In the genomic region with DNA sequence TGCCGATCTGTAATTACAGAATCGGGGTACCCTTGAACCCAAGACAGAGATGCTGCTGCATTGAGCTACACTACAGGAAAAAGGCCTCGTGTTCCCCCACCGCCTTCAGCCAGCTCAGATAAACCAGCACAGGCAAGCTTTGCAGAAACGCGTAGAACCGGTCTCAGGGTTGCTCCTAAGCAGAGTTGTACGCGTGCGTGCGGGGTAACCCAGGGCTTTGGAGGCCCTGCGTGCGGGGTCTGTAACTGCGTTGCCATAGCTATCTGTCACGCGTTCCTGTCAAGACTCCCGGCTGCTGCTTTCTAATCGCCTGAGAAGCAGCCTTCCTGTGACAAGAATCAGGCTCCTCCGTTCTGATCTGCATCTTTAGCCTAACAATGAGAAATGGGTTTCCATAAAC, we compare ENCODE assay signal across 8 mouse cellular contexts.
DNase-seq lines count a peak whose midpoint lies in the region; ATAC-seq and TF ChIP-seq lines count a peak whose summit lies in the region.

No protein-coding gene starts in this region.

- peaks cover 43% of the 10 kb centered on the region for H3K27me3 ChIP-seq in erythroblast, embryonic 14.5 days (ENCODE audit: control insufficient read depth)
- no peaks in the 10 kb centered on the region for H3K27me3 ChIP-seq in kidney, postnatal 0 days (ENCODE audit: insufficient read depth, low read length)
- no peaks in the 10 kb centered on the region; the same call in 1 of the 2 replicates for H3K27me3 ChIP-seq in midbrain, embryonic 15.5 days (replicated peaks)

- no peak for ATAC-seq in erythroblast, adult 5-6 weeks (replicated peaks; ENCODE audit: low FRiP score, poor library complexity, severe bottlenecking)
- ATAC-seq in kidney, postnatal 0 days (replicated peaks; ENCODE audit: low FRiP score, low read depth) = no peak
- ATAC-seq in midbrain, embryonic 15.5 days (replicated peaks) = peak; percentile 82

- peak; percentile 62 for DNase-seq in urinary bladder, postnatal 14 days (ENCODE audit: low spot score)
- no peak for DNase-seq in urinary bladder, adult 2 months (ENCODE audit: low spot score)
- DNase-seq in kidney, postnatal 0 days (ENCODE audit: low spot score) = no peak
- DNase-seq in thymus, postnatal 4 days = peak; percentile 55
- no peak for DNase-seq in gastrocnemius, adult 8-10 months (ENCODE audit: low spot score in 2 of 2)

- no peak for TF ChIP-seq CTCF in kidney, postnatal 0 days (IDR thresholded peaks at IDR 0.05; ENCODE audit: low read depth)

- H3K4me1 ChIP-seq in erythroblast, embryonic 14.5 days (ENCODE audit: control insufficient read depth) = peaks cover 9% of the 10 kb centered on the region
- H3K4me1 ChIP-seq in kidney, postnatal 0 days (replicated peaks; ENCODE audit: insufficient read depth, low read length) = peaks cover 8% of the 10 kb centered on the region; the same call in 1 of the 2 replicates
- peaks cover 21% of the 10 kb centered on the region for H3K4me1 ChIP-seq in midbrain, embryonic 15.5 days

- 10% methylated on average over 19 of the region's 19 CpGs for WGBS in kidney, postnatal 0 days
- 6% methylated on average over 19 of the region's 19 CpGs for WGBS in midbrain, embryonic 15.5 days

- H3K4me2 ChIP-seq in kidney, postnatal 0 days (ENCODE audit: low read length) = peak overlapping the region; percentile 47
- peak overlapping the region; percentile 46 for H3K4me2 ChIP-seq in midbrain, embryonic 15.5 days

- H3K9me3 ChIP-seq in erythroblast, embryonic 14.5 days (ENCODE audit: control insufficient read depth, low read length) = no peaks in the 10 kb centered on the region
- H3K9me3 ChIP-seq in kidney, postnatal 0 days (replicated peaks; ENCODE audit: low read length) = no peaks in the 10 kb centered on the region
- H3K9me3 ChIP-seq in midbrain, embryonic 15.5 days = no peaks in the 10 kb centered on the region

- H3K9ac ChIP-seq in kidney, postnatal 0 days (ENCODE audit: low read depth, low read length) = peak overlapping the region; percentile 35; the same call in 1 of the 2 replicates
- peak overlapping the region; percentile 4; the same call in 1 of the 2 replicates for H3K9ac ChIP-seq in midbrain, embryonic 15.5 days

- no peak overlapping the region; the same call in 1 of the 2 replicates for H3K27ac ChIP-seq in kidney, postnatal 0 days
- peak overlapping the region; percentile 12; the same call in 1 of the 2 replicates for H3K27ac ChIP-seq in midbrain, embryonic 15.5 days

- peak overlapping the region; percentile 29 for H3K4me3 ChIP-seq in erythroblast, embryonic 14.5 days (replicated peaks)
- H3K4me3 ChIP-seq in kidney, postnatal 0 days (replicated peaks; ENCODE audit: low read depth, low read length) = 0 out of 2 replicates have a peak overlapping the region, but pooled peaks have one; percentile 3
- peak overlapping the region; percentile 16 for H3K4me3 ChIP-seq in midbrain, embryonic 15.5 days

- H3K36me3 ChIP-seq in erythroblast, embryonic 14.5 days (ENCODE audit: control insufficient read depth) = no peaks in the 10 kb centered on the region
- no peaks in the 10 kb centered on the region for H3K36me3 ChIP-seq in kidney, postnatal 0 days (ENCODE audit: insufficient read depth, low read length)
- H3K36me3 ChIP-seq in midbrain, embryonic 15.5 days (replicated peaks) = no peaks in the 10 kb centered on the region

Comparison
In these comparisons a context has a peak if more than half of its experiments do, and no peak if none do; other contexts are left out.
1. DNase-seq: peak in urinary bladder, postnatal 14 days (single experiment) and thymus, postnatal 4 days (single experiment); none in urinary bladder, adult 2 months (single experiment), kidney, postnatal 0 days (single experiment) and gastrocnemius, adult 8-10 months (0 of 2).
2. Peak in every context shown above with its lines, with median percentiles within 50 percentile points of each other: H3K4me3 ChIP-seq.